Mouse (Mus musculus) midbrain, embryonic 11.5 days (tissue): ENCODE measurements around the gene Alg1. TPM values are rescaled to one million over a fixed set of nuclear protein-coding genes. Genes with fewer than 3 reads are reported as not detected.
A peak's percentile ranks its signal among the peaks of the same experiment; 100 is the strongest.

Source experiments
- ATAC-seq: fragments of 200-750 bp; cut with Nextera tagmentation; 2 replicates; pipeline ENCODE4 v1.8.0; 2017; ENCODE audit warnings: moderate TSS enrichment, moderate library complexity; ENCODE audit not compliant: low FRiP score
- DNase-seq: peaks from one replicate; pipeline ENCODE4 v3.0.0; 2015; ENCODE audit warnings: low spot score; ENCODE audit errors: missing footprints
- H3K27ac ChIP-seq: fragments of 300-500 bp; sonication (generic); 2 replicates; pipeline ENCODE4 v1.5.1; 2014; ENCODE audit warnings: low read depth, low read length
- H3K27me3 ChIP-seq: fragments of 300-500 bp; sonication (generic); 2 replicates; pipeline ENCODE4 v1.6.1; 2014; ENCODE audit warnings: mild to moderate bottlenecking, low read length, moderate library complexity, mixed read lengths; ENCODE audit not compliant: control insufficient read depth, insufficient read depth
- H3K36me3 ChIP-seq: fragments of 300-500 bp; sonication (generic); 2 replicates; pipeline ENCODE4 v1.6.1; 2014; ENCODE audit warnings: mild to moderate bottlenecking, low read length, moderate library complexity, mixed read lengths; ENCODE audit not compliant: control insufficient read depth, insufficient read depth
- H3K4me1 ChIP-seq: fragments of 300-500 bp; sonication (generic); 2 replicates; pipeline ENCODE4 v1.6.1; 2014; ENCODE audit warnings: low read length; ENCODE audit not compliant: control insufficient read depth, insufficient read depth
- H3K4me2 ChIP-seq: fragments of 300-500 bp; sonication (generic); 2 replicates; pipeline ENCODE4 v1.6.1; 2014; ENCODE audit warnings: mild to moderate bottlenecking, moderate library complexity
- H3K4me3 ChIP-seq: fragments of 300-500 bp; sonication (generic); 2 replicates; pipeline ENCODE4 v1.5.1; 2014; ENCODE audit warnings: low read depth, low read length
- H3K9ac ChIP-seq: fragments of 300-500 bp; sonication (generic); 2 replicates; pipeline ENCODE4 v1.6.1; 2014; ENCODE audit warnings: low read length
- H3K9me3 ChIP-seq: fragments of 300-500 bp; sonication (generic); 2 replicates; pipeline ENCODE4 v1.6.1; 2016; ENCODE audit warnings: low read length; ENCODE audit not compliant: control insufficient read depth
- WGBS: fragments of 180-500 bp; shearing (Covaris S2); extraction: QIAGEN DNeasy Blood & Tissue Kit; methylation state at CpG from one replicate; pipeline ENCODE4 v1.1.7; 2014; 5-methylcytosine and 5-hydroxymethylcytosine counted together
- polyA plus RNA-seq: library from polyadenylated mRNA; unstranded; fragments of >200 nt; fragmentation: Nextera tagmentation; extraction: Ambion mirVana; gene quantifications from 2 replicates; pipeline ENCODE4 v1.2.1, GENCODE M21; 2014

The Alg1 gene
- polyA plus RNA-seq, 1 experiment from 2014 or later = 26.6 TPM

GRCm38 (mm10) chr16:5203668-5204433 lies 29.6 kb upstream of the Alg1 start, which contains the start of gene Nagpa:
Gene Nagpa, minus strand, starts transcription at chr16:5204012.
- H3K9me3 ChIP-seq = no peaks in the 10 kb centered on the region
- ATAC-seq = peak; percentile 93
- 4% methylated on average over 40 of the region's 40 CpGs for WGBS
- DNase-seq = peak; percentile 99
- H3K4me3 ChIP-seq = peak within 1 kb of the TSS; percentile 83
- H3K27ac ChIP-seq = no peak within 1 kb of the TSS
- peak within 1 kb of the TSS; percentile 73 for H3K9ac ChIP-seq
- no peaks in the 10 kb centered on the region for H3K36me3 ChIP-seq
- H3K27me3 ChIP-seq = peaks cover 5% of the 10 kb centered on the region; the same call in 1 of the 2 replicates
- peaks cover 7% of the 10 kb centered on the region for H3K4me1 ChIP-seq
- peak within 1 kb of the TSS; percentile 96 for H3K4me2 ChIP-seq

DNA sequence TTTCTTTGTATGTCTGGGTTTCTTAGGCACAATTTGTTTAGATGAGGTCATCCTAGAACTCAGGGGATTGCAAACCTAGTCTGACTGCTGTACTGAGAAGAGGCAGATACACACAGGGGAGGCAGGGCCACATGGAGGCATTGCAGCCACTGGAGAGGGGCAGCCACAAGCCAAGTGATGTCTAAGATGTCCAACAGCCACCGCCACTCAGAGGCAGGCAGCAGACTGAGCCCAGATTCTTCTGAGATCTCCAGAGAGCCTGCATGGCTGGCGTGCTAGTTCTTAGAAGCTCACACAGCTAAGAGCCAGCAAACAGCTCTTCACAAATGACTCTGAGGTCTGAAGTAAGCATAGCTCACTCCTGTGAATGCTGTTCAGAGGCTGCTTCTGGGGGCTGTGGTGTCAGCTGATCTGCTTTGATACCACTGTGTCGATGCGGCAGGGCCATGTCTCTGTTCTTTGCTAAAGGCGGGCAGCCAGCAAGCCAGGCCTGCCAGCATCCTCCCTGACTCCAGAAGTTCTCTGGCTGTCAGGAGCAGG lies 27.9 kb upstream of the Alg1 start:
- Histone ChIP-seq H3K4me2 (no peak overlapping the region), H3K9ac (no peak overlapping the region), H3K27ac (no peak overlapping the region), H3K27me3 (peaks cover 5% of the 10 kb centered on the region; the same call in 1 of the 2 replicates), H3K36me3 (no peaks in the 10 kb centered on the region), H3K9me3 (no peaks in the 10 kb centered on the region), H3K4me3 (no peak overlapping the region), H3K4me1 (peaks cover 7% of the 10 kb centered on the region)
- 88% methylated on average over 5 of the region's 5 CpGs for WGBS
- ATAC-seq (no peak), DNase-seq (no peak)

GRCm38 (mm10) chr16:5206051-5206450 lies 27.4 kb upstream of the Alg1 start:
- H3K9ac ChIP-seq = no peak overlapping the region
- ATAC-seq (no peak), DNase-seq (no peak)
- 79% methylated on average over 5 of the region's 5 CpGs for WGBS
- H3K27me3 ChIP-seq = peaks cover 5% of the 10 kb centered on the region; the same call in 1 of the 2 replicates
- H3K4me2 ChIP-seq = no peak overlapping the region
- no peaks in the 10 kb centered on the region for H3K36me3 ChIP-seq
- H3K4me1 ChIP-seq = peaks cover 7% of the 10 kb centered on the region
- no peaks in the 10 kb centered on the region for H3K9me3 ChIP-seq
- no peak overlapping the region for H3K27ac ChIP-seq
- H3K4me3 ChIP-seq = no peak overlapping the region

- Histone ChIP-seq H3K9ac (no peak overlapping the region), H3K9me3 (no peaks in the 10 kb centered on the region), H3K27ac (no peak overlapping the region), H3K4me3 (no peak overlapping the region), H3K4me1 (no peaks in the 10 kb centered on the region), H3K4me2 (no peak overlapping the region), H3K36me3 (no peaks in the 10 kb centered on the region), H3K27me3 (no peaks in the 10 kb centered on the region)
- no peak for ATAC-seq
- 87% methylated on average over 2 of the region's 2 CpGs for WGBS
- DNase-seq = no peak
Observed at GRCm38 (mm10) chr16:5210365-5210764, 23.1 kb upstream of the Alg1 start.

GRCm38 (mm10) chr16:5212150-5212549 lies 21.3 kb upstream of the Alg1 start:
- Histone ChIP-seq H3K4me2 (no peak overlapping the region), H3K4me3 (no peak overlapping the region), H3K27me3 (no peaks in the 10 kb centered on the region), H3K36me3 (no peaks in the 10 kb centered on the region), H3K4me1 (no peaks in the 10 kb centered on the region), H3K9ac (no peak overlapping the region), H3K9me3 (no peaks in the 10 kb centered on the region), H3K27ac (no peak overlapping the region)
- DNase-seq (no peak), ATAC-seq (no peak)
- WGBS = 90% methylated on average over 3 of the region's 3 CpGs

- H3K36me3 ChIP-seq = no peaks in the 10 kb centered on the region
- H3K9me3 ChIP-seq = no peaks in the 10 kb centered on the region
- ATAC-seq (no peak), DNase-seq (no peak)
- no peak overlapping the region for H3K9ac ChIP-seq
- no peak overlapping the region for H3K4me2 ChIP-seq
- no peak overlapping the region for H3K4me3 ChIP-seq
- H3K4me1 ChIP-seq = no peaks in the 10 kb centered on the region
- WGBS = 93% methylated on average over 2 of the region's 2 CpGs
- H3K27ac ChIP-seq = no peak overlapping the region
- H3K27me3 ChIP-seq = no peaks in the 10 kb centered on the region
Observed at GRCm38 (mm10) chr16:5214126-5214525, 19.3 kb upstream of the Alg1 start.

- H3K27ac ChIP-seq = no peak overlapping the region
- no peak overlapping the region for H3K9ac ChIP-seq
- H3K4me1 ChIP-seq = no peaks in the 10 kb centered on the region
- no peaks in the 10 kb centered on the region for H3K9me3 ChIP-seq
- ATAC-seq = no peak
- H3K36me3 ChIP-seq = no peaks in the 10 kb centered on the region
- WGBS = 71% methylated on average over 6 of the region's 6 CpGs
- no peaks in the 10 kb centered on the region for H3K27me3 ChIP-seq
- DNase-seq = no peak
- no peak overlapping the region for H3K4me3 ChIP-seq
- no peak overlapping the region for H3K4me2 ChIP-seq
Observed at GRCm38 (mm10) chr16:5216686-5217085, 16.7 kb upstream of the Alg1 start.

- Histone ChIP-seq H3K4me1 (no peaks in the 10 kb centered on the region), H3K4me2 (no peak overlapping the region), H3K27me3 (no peaks in the 10 kb centered on the region), H3K27ac (no peak overlapping the region), H3K9ac (no peak overlapping the region), H3K36me3 (no peaks in the 10 kb centered on the region), H3K9me3 (no peaks in the 10 kb centered on the region), H3K4me3 (no peak overlapping the region)
- ATAC-seq (no peak), DNase-seq (no peak)
- 52% methylated on average over 5 of the region's 5 CpGs for WGBS
Observed at GRCm38 (mm10) chr16:5217341-5218133, 15.9 kb upstream of the Alg1 start.

GRCm38 (mm10) chr16:5221403-5221802 lies 12.0 kb upstream of the Alg1 start:
- no peak overlapping the region for H3K9ac ChIP-seq
- H3K4me1 ChIP-seq = no peaks in the 10 kb centered on the region
- no peaks in the 10 kb centered on the region for H3K27me3 ChIP-seq
- H3K4me3 ChIP-seq = no peak overlapping the region
- no peaks in the 10 kb centered on the region for H3K9me3 ChIP-seq
- ATAC-seq = no peak
- H3K36me3 ChIP-seq = no peaks in the 10 kb centered on the region
- DNase-seq = no peak
- WGBS = 78% methylated on average over 4 of the region's 4 CpGs
- H3K27ac ChIP-seq = no peak overlapping the region
- no peak overlapping the region for H3K4me2 ChIP-seq
